7 mouse cellular contexts compared by ENCODE assay signal in the genomic region with DNA sequence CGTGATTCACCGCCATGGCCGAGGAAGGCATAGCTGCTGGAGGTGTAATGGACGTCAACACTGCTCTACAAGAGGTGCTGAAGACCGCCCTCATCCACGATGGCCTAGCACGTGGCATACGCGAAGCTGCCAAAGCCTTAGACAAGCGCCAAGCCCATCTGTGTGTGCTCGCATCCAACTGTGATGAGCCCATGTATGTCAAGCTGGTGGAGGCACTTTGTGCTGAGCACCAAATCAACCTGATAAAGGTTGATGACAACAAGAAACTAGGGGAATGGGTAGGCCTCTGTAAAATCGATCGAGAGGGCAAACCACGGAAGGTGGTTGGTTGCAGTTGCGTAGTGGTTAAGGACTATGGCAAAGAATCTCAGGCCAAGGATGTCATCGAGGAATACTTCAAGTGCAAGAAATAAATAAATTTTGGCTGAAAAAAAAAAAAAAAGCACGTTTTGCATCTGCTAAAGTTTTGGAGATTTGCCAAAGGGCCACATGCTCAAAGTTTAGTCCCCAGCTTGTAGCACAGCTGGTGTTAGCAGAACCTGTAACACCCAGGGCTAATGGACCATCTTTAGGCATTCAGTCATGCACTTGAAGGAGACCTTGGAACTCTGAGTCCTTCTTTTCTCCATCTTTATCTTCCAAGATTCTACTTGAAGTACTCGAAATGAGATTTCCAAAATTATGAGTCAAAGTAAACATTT. TPM values are rescaled to one million over a fixed set of nuclear protein-coding genes. Genes with fewer than 3 reads are reported as not detected.
A peak's percentile ranks its signal among the peaks of the same experiment; 100 is the strongest.
DNase-seq lines count a peak whose midpoint lies in the region; ATAC-seq and TF ChIP-seq lines count a peak whose summit lies in the region.
"Not testable (repeated sequence)": the region's sequence is repeated elsewhere in the genome, so short reads cannot be mapped to it uniquely, and the experiment has no call there.

No protein-coding gene starts in this region.

- WGBS in liver, embryonic 12.5 days (ENCODE audit: insufficient replicate concordance): 84% methylated on average over 9 of the region's 18 CpGs
- 75% methylated on average over 6 of the region's 18 CpGs for WGBS in liver, embryonic 14.5 days (ENCODE audit: insufficient replicate concordance)
- 73% methylated on average over 7 of the region's 18 CpGs for WGBS in liver, embryonic 16.5 days (ENCODE audit: insufficient replicate concordance)

- peaks cover 13% of the 10 kb centered on the region for H3K36me3 ChIP-seq in liver, embryonic 12.5 days
- not testable (repeated sequence) for H3K36me3 ChIP-seq in liver, embryonic 14.5 days (replicated peaks; ENCODE audit: control insufficient read depth, insufficient read depth, low read depth); liver, embryonic 16.5 days (ENCODE audit: control insufficient read depth, insufficient read depth)

- not testable (repeated sequence) for ATAC-seq in liver, embryonic 12.5 days; liver, embryonic 14.5 days (ENCODE audit: insufficient read depth); liver, embryonic 16.5 days (ENCODE audit: low read depth)

- H3K27ac ChIP-seq in layer of hippocampus, adult 2 months: peak overlapping the region; percentile 58; the same call in 1 of the 2 replicates
- peak overlapping the region; percentile 99 for H3K27ac ChIP-seq in liver, embryonic 12.5 days
- H3K27ac ChIP-seq in liver, embryonic 14.5 days: peak overlapping the region; percentile 99
- peak overlapping the region; percentile 99 for H3K27ac ChIP-seq in liver, embryonic 16.5 days (ENCODE audit: low read length)

- not testable (repeated sequence) for H3K27me3 ChIP-seq in liver, embryonic 12.5 days (replicated peaks); liver, embryonic 14.5 days (ENCODE audit: control insufficient read depth, insufficient read depth, low read length); liver, embryonic 16.5 days (ENCODE audit: control insufficient read depth, insufficient read depth, low read depth, low read length)

- not testable (repeated sequence) for TF ChIP-seq CTCF in layer of hippocampus, adult 2 months (conservative IDR thresholded peaks at IDR 0.05); liver, embryonic 14.5 days (IDR thresholded peaks at IDR 0.05; ENCODE audit: low read depth)

- not testable (repeated sequence) for H3K9me3 ChIP-seq in liver, embryonic 12.5 days (replicated peaks); liver, embryonic 14.5 days (ENCODE audit: control insufficient read depth, low read length); liver, embryonic 16.5 days (replicated peaks; ENCODE audit: control insufficient read depth, low read length)

- peak; percentile 50 for DNase-seq in A20 (ENCODE audit: low read depth, low spot score)
- peak; percentile 23 for DNase-seq in c-Kit-positive CD71-positive TER-119-positive erythroid progenitor cells, embryonic 14.5 days (ENCODE audit: low spot score)
- not testable (repeated sequence) for DNase-seq in layer of hippocampus, adult 2 months (ENCODE audit: low spot score in 2 of 2); liver, embryonic 14.5 days (ENCODE audit: low read depth in 3 of 3, low spot score in 3 of 3)
- DNase-seq in spleen, adult 12 weeks (ENCODE audit: low spot score): peak; percentile 2

- TF ChIP-seq EP300 in liver, embryonic 14.5 days (IDR thresholded peaks at IDR 0.05; ENCODE audit: low read depth): not testable (repeated sequence)

- H3K4me3 ChIP-seq in layer of hippocampus, adult 2 months; liver, embryonic 12.5 days; liver, embryonic 16.5 days (ENCODE audit: low read depth, low read length): not testable (repeated sequence)
- peak overlapping the region in 1 of 2 experiments; percentile 30; a peak in 2 of 4 replicates for H3K4me3 ChIP-seq in liver, embryonic 14.5 days (ENCODE audit: insufficient read depth in 1 of 2, low read depth in 2 of 2, low read length in 2 of 2)

- peak overlapping the region; percentile 43 for H3K9ac ChIP-seq in liver, embryonic 12.5 days
- H3K9ac ChIP-seq in liver, embryonic 14.5 days (replicated peaks): peak overlapping the region; percentile 52
- peak overlapping the region; percentile 46 for H3K9ac ChIP-seq in liver, embryonic 16.5 days (ENCODE audit: low read depth, low read length)

- peak overlapping the region; percentile 91 for H3K4me2 ChIP-seq in liver, embryonic 12.5 days
- H3K4me2 ChIP-seq in liver, embryonic 14.5 days (ENCODE audit: low read depth): peak overlapping the region; percentile 82
- H3K4me2 ChIP-seq in liver, embryonic 16.5 days (ENCODE audit: low read depth, low read length): peak overlapping the region; percentile 69

- peaks cover 79% of the 10 kb centered on the region for H3K4me1 ChIP-seq in liver, embryonic 12.5 days
- peaks cover 40 to 52% of the 10 kb centered on the region in 2 experiments for H3K4me1 ChIP-seq in liver, embryonic 14.5 days (replicated peaks; ENCODE audit: control insufficient read depth in 2 of 2, insufficient read depth in 2 of 2, low read length in 1 of 2)
- peaks cover 37% of the 10 kb centered on the region for H3K4me1 ChIP-seq in liver, embryonic 16.5 days (ENCODE audit: control insufficient read depth, low read depth, low read length)

RNA-seq across cellular contexts. Expression of a gene that starts 5.6 kb away (rescaled TPM):
- 10 to 100 TPM; 56.6 to 59.1 TPM for total RNA-seq in layer of hippocampus, adult 2 months (2021)
- 17.7 and 20.6 TPM in 2 replicates for polyA plus RNA-seq in liver, embryonic 12.5 days (2016; fragmentation: Nextera tagmentation; extraction: Ambion mirVana)
- 6.6 and 8.1 TPM in 2 replicates for polyA plus RNA-seq in liver, embryonic 14.5 days (2012; rRNA removed)
- 10.9 and 12.3 TPM in 2 replicates for polyA plus RNA-seq in liver, embryonic 14.5 days (2014; fragmentation: Nextera tagmentation; extraction: Ambion mirVana)
- polyA plus RNA-seq in liver, embryonic 16.5 days (2015; fragmentation: Nextera tagmentation; extraction: Ambion mirVana): 10.2 and 10.7 TPM in 2 replicates

RNA-seq across cellular contexts. Expression of a gene that starts 35.8 kb away (rescaled TPM):
- 100 to 1,000 TPM; 136 to 146 TPM for total RNA-seq in layer of hippocampus, adult 2 months (2021)
- polyA plus RNA-seq in liver, embryonic 12.5 days (2016; fragmentation: Nextera tagmentation; extraction: Ambion mirVana): 16.8 and 21.4 TPM in 2 replicates
- polyA plus RNA-seq in liver, embryonic 14.5 days (2012; rRNA removed): 5.2 and 8.5 TPM in 2 replicates
- polyA plus RNA-seq in liver, embryonic 14.5 days (2014; fragmentation: Nextera tagmentation; extraction: Ambion mirVana): 12.1 and 15.2 TPM in 2 replicates
- polyA plus RNA-seq in liver, embryonic 16.5 days (2015; fragmentation: Nextera tagmentation; extraction: Ambion mirVana): 13.4 and 14.7 TPM in 2 replicates

RNA-seq across cellular contexts. Expression of a gene that starts 51.9 kb away (rescaled TPM):
- 10 to 100 TPM; 44.3 to 49.9 TPM for total RNA-seq in layer of hippocampus, adult 2 months (2021)
- polyA plus RNA-seq in liver, embryonic 12.5 days (2016; fragmentation: Nextera tagmentation; extraction: Ambion mirVana): 34.9 and 37.5 TPM in 2 replicates
- 6.9 and 9.8 TPM in 2 replicates for polyA plus RNA-seq in liver, embryonic 14.5 days (2012; rRNA removed)
- polyA plus RNA-seq in liver, embryonic 14.5 days (2014; fragmentation: Nextera tagmentation; extraction: Ambion mirVana): 27.5 and 27.9 TPM in 2 replicates
- 20.0 and 20.5 TPM in 2 replicates for polyA plus RNA-seq in liver, embryonic 16.5 days (2015; fragmentation: Nextera tagmentation; extraction: Ambion mirVana)
